Mouse (Mus musculus): ENCODE results near the gene Tpst2. TPM values are rescaled to one million over a fixed set of nuclear protein-coding genes. Genes with fewer than 3 reads are reported as not detected.

Tpst2 gene
- polyA plus RNA-seq, 1 experiment from 2014 or later = 34.0 TPM

DNA sequence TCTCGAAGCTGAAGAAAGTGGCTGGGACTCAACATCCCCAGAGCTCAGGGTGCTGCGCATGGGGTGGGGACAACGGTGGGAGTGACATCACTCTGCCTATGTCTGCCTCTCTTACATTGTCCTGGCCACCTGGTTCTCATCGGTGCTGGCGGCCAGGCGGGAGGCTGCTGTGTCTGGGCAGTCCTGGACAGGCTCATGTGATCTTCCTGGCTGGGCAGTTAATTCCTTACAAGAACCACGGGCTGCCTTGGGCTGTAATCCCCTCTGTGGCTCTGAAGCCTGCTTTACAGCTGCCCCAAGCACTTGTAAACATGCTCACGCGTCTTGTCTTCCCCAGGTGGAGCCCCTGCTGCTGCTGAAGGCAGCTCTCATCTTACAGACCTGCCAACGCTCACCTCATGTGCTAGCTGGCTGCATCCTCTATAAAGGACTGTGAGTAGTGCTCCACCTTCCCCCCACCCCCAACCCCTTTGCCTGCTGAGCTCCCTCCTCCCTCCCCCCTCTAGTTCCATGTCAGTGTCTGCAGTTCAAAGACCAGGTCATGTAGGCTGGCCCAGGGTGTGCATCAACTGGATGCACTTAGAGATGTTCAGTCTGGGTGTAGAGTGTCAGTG lies 87.8 kb downstream of the Tpst2 start:
- no peaks in the 10 kb centered on the region for H3K9me3 ChIP-seq
- no peak overlapping the region for H3K4me3 ChIP-seq
- H3K36me3 ChIP-seq (replicated peaks) = peaks cover 86% of the 10 kb centered on the region
- WGBS = 64% methylated on average over 10 of the region's 10 CpGs
- no peak for DNase-seq (ENCODE audit: low spot score)
- H3K27me3 ChIP-seq (replicated peaks; ENCODE audit: low read depth, poor library complexity, severe bottlenecking) = no peaks in the 10 kb centered on the region
- H3K27ac ChIP-seq (replicated peaks) = no peak overlapping the region
- peaks cover 11% of the 10 kb centered on the region; the same call in 1 of the 2 replicates for H3K4me1 ChIP-seq

Other genes with a start within 250 kb of the Tpst2 start
- 0.35 and 0.69 TPM in 2 replicates for gene Cryba4, start 24.2 kb upstream of the Tpst2 start, polyA plus RNA-seq (2016; fragmentation: Nextera tagmentation; extraction: Ambion mirVana)
- 0.20 and 0.80 TPM in 2 replicates for gene Crybb1, start 20.9 kb upstream of the Tpst2 start, polyA plus RNA-seq (2016; fragmentation: Nextera tagmentation; extraction: Ambion mirVana)
- 41.3 and 42.5 TPM in 2 replicates for gene Tfip11, start 49.7 kb downstream of the Tpst2 start, polyA plus RNA-seq (2016; fragmentation: Nextera tagmentation; extraction: Ambion mirVana)
- 48.2 and 51.6 TPM in 2 replicates for gene Srrd, start 66.3 kb downstream of the Tpst2 start, polyA plus RNA-seq (2016; fragmentation: Nextera tagmentation; extraction: Ambion mirVana)
- gene Hps4, start 66.4 kb downstream of the Tpst2 start, polyA plus RNA-seq (2016; fragmentation: Nextera tagmentation; extraction: Ambion mirVana) = 36.1 and 36.9 TPM in 2 replicates
- 0.28 and 0.30 TPM in 2 replicates for gene Gm6583, start 79.3 kb downstream of the Tpst2 start, polyA plus RNA-seq (2016; fragmentation: Nextera tagmentation; extraction: Ambion mirVana)
- 23.7 and 27.3 TPM in 2 replicates for gene Asphd2, start 118.2 kb downstream of the Tpst2 start, polyA plus RNA-seq (2016; fragmentation: Nextera tagmentation; extraction: Ambion mirVana)
- not detected in 2 replicates for gene Gm6588, start 172.7 kb downstream of the Tpst2 start, polyA plus RNA-seq (2016; fragmentation: Nextera tagmentation; extraction: Ambion mirVana)

All from embryonic facial prominence, embryonic 10.5 days (tissue).